Mouse (Mus musculus) forelimb bud, embryonic 11.5 days (tissue): ENCODE measurements around the gene Wnt9b.
A peak's percentile ranks its signal among the peaks of the same experiment; 100 is the strongest.

Experiments
- DNase-seq: peaks from one replicate; pipeline ENCODE4 v3.0.0-alpha.2; 2012; ENCODE audit warnings: low read depth, low spot score

The Wnt9b gene

DNA sequence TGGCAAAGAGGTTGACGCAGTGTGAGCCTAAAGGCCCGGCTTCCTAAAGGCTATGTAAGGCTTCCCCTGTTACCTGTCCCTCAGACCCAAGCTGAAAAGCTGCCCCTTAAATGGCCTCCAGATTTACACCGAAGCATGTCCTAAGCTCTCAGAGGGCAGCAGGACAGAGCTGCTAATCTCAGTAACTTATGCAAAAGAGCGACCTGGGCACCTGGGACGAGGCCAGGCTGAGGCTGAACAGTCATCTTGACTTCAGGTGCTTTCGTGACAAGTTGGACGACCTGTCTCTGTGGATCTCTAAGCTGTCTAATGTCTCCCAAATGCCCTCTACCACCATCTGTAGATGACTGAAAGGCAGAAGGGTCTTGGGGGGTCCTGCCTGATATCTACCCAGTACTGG lies 17.3 kb downstream of the Wnt9b start:
- no peak for DNase-seq

- DNase-seq, result no peak
Measured at GRCm38 (mm10) chr11:103731594-103731993, 18.0 kb downstream of the Wnt9b start.

GRCm38 (mm10) chr11:103729282-103729985 lies 20.2 kb downstream of the Wnt9b start:
- DNase-seq, result no peak

DNA sequence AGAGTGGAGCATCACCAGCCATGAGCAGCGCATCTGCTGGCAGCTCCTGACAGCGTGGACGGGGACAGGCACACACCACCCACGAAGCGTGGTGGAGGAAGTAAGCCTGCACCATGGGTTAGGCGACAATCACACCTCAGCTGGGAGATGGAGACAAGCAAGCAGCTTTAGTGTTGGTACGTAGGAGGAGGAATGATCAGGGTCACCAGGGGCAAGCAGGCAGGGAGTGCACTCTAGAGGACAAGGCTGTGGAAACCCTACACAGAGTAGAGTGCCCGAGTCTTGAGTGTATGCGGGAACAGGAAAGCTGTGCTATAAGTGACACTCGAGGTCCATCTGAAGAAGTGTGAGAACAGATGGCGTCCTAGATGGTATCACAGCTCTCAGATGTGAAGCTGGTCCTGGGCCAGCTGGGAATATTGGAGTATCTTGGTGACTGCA lies 25.3 kb downstream of the Wnt9b start:
- no peak for DNase-seq

- DNase-seq, result no peak
Measured at GRCm38 (mm10) chr11:103722040-103722481, 27.6 kb downstream of the Wnt9b start.

- no peak for DNase-seq
Measured at GRCm38 (mm10) chr11:103721468-103722039, 28.1 kb downstream of the Wnt9b start.

- no peak for DNase-seq
Measured at GRCm38 (mm10) chr11:103719436-103719835, 30.2 kb downstream of the Wnt9b start.

- DNase-seq, result no peak
Measured at GRCm38 (mm10) chr11:103716971-103717370, 32.6 kb downstream of the Wnt9b start.

- DNase-seq, result no peak
Measured at GRCm38 (mm10) chr11:103714074-103714473, 35.5 kb downstream of the Wnt9b start.

GRCm38 (mm10) chr11:103711851-103712587 lies 37.6 kb downstream of the Wnt9b start:
- DNase-seq, result peak; percentile 46

GRCm38 (mm10) chr11:103709982-103710381 lies 39.6 kb downstream of the Wnt9b start:
- no peak for DNase-seq

- no peak for DNase-seq
Measured at GRCm38 (mm10) chr11:103707005-103707404, 42.6 kb downstream of the Wnt9b start.

DNA sequence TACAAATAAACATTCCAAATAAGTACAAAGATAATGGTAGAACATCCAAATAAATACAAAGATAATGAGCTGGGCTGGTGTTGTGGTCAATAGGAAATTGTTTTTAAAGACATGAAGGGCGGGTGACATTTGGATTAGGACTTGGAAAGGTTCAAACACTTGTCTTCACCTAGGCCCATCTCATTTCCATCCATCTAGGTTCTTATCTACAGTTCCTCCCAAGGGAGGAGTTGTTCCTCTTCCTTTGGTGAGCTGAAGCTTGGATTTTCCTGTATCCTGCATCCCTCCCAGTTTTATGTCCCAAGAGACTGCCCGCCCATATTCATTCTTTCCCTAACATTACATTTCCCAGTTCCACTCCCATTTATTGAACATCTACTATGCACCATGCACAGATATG lies 51.4 kb downstream of the Wnt9b start:
- DNase-seq, result no peak

DNA sequence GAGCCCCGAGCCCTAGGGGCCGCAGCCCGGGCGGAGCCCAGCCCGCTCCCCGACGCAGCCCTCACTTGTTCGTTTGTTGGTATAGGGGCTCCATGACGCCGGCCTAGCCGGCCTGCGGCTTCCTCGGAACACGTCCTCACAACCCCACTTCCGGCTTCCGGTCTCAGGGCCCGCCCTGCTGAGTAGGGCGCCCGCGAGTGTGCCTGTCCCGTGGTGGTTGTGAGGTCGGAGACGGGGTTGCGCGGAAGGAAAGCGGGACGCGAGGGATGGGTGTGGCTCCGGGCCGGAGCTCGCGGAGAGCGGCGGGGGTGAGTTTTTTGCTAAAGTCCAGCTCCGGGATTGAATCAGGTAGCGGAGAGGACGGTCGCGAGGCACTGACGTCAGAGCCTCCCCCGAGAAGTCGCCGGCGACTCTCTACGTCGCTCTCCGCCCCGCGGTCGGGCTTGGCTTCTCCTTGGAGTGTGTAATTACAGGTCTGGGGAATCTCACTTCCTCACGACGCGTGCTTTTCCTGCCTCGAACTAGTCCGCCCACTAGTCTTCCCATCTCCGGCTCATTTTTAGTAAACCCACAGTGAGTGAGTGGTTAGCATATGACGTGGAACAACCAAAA lies 52.0 kb downstream of the Wnt9b start, which contains the start of gene Gosr2:
Gene Gosr2, minus strand, starts transcription at position 334 of the 612 bp plus-strand sequence.
- peak; percentile 92 for DNase-seq

DNA sequence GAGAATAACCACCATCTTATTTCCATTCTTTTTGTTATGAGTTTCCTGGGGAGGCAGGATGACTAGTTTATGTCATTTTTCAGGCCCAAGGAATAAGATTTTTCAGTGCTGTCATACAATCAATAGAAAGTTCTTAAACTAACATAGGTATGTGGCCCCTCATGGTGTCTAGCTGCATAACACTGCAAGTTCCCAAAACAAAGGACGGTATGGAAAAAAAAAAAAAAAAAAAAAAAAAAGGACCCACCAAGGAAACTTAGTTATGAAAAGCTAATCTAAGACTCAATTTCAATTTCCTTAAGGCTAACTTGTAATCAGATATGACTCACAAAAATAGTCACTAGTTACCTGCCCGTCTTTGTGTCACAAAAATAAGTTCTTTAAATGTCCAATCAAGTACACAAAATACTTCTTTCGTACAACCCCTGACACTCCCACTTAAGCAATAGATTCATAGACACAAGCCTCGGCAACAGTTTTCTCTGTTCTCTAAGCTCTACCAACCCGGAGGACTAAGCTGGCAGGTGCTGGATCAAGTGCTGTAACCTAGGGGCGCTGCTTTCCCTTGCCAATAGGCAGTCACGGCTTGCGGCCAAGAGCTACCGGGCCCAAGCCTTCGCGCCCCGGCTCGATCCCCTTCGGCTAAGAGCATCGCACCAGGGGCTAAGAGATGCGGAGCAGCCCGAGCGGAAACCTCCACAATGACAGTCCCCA lies 52.6 kb downstream of the Wnt9b start:
- peak; percentile 46 for DNase-seq

- DNase-seq, result no peak
Measured at GRCm38 (mm10) chr11:103693241-103693640, 56.4 kb downstream of the Wnt9b start.

DNA sequence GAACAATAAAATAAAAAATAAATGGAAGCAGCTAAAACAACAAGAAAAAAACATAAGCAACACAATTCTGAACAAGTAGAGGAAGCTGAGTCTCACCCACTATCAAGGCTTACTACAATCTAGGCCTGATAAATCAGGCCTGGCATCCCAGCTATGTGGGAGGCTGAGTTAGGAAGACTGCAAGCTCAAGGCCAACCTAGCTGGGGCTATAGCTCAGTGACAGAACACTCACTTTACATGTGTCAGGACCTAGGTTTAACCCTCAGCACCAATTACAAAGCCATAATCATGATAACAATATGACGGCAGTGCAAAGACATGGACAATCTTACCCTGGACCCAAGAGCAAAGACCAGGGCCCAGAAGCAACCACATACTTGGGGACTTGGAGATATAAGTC lies 58.6 kb downstream of the Wnt9b start:
- DNase-seq, result no peak

DNA sequence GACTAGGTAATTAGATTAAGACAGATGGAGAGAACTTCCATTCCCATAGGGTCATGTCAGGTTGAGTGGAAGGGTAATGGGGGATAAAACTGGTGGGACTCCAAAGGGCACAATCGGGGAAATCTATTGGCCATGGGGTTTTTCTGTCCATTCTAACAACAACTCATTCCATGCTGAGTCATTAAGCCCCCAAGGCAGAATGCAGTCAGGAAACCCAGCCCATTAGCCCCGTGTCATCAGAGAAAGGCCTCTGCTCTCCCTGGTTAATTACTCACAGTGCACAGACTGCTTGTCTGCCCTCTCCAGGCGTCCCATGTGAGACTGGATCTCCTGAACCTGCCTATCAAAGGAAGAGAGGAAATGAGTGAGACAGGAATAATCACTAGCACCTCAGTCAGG lies 60.6 kb downstream of the Wnt9b start:
- no peak for DNase-seq

DNA sequence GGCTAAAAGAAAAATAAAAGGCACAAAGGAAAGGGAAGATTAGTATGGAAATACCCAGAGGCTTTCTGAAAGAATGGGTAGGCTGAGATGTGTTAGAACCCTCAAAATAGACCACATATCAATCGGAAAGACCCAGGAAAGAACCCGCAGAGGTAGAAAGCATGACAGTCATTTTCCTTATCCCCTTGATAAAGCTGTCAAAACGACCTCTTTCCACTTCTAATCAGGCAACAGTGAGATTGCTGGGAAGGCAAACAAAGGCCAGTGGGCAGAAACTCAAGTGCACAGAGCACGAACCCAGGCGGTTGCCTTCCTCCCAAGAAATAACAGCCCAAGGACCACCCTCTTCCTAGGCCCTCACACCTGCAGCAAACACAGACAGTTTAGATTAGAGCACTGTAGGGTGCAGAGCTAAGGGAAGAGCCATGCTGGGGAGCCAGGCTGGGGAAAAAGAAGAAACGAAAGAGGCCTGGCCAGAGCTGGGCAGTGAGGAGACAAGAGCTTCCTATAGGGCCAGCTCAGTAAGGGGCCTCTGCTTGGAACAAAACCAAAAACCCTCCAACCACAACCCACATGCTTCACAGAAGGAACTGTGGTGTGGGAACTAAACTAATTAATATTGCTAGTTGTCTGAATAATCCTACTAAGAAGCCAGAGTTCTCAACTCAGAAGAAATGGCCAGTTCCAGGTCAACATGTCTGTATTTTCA lies 61.2 kb downstream of the Wnt9b start:
- DNase-seq, result no peak

DNA sequence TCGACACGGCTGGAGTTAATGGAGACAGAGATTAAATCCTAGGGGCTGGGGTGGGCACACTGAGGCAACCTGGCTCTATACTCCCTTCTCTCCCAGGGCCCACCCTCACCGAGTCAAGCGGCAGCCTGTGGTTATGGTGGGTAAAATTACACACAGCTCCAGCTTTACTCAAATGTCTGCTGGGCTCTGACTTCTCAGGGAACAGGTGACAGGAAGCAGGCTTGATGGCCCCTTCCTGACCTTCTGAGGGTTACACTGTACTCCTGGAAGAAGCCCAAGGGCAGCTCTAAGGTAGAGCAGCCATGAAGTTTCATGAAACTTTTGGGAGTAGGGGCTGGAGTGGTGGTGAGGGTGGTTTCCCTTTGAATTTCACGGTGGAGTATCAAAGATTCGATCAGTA lies 62.9 kb downstream of the Wnt9b start:
- DNase-seq, result no peak

- no peak for DNase-seq
Measured at GRCm38 (mm10) chr11:103685261-103685736, 64.3 kb downstream of the Wnt9b start.
